Mouse (Mus musculus) c-Kit-positive CD71-negative TER-119-negative erythroid progenitor cells, embryonic 14.5 days (primary cell): Measurements from ENCODE around the gene Ehd4.

Source experiments
- DNase-seq: peaks from one replicate; pipeline ENCODE4 v3.0.0-alpha.2; 2013; ENCODE audit warnings: low read depth

Gene Ehd4

DNA sequence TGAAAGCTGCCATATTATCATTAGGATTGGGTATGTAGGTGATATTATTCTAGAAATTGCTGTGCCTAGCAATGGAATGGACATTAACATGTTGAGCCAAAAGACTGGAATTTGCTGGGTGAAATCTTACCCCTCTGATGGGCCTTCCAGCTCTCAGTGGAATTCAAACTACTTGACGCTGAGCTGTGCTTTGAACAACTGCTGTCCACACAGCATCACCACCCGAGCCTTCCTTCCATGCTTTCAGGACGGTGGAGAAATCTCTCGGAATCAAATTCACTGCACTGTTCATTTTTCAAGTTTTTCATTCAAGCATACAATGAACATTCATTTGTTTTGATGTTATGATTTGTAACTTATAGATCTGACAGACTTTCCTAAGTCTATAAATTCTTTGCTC is 10.0 kb downstream of the Ehd4 start:
- no peak for DNase-seq

DNA sequence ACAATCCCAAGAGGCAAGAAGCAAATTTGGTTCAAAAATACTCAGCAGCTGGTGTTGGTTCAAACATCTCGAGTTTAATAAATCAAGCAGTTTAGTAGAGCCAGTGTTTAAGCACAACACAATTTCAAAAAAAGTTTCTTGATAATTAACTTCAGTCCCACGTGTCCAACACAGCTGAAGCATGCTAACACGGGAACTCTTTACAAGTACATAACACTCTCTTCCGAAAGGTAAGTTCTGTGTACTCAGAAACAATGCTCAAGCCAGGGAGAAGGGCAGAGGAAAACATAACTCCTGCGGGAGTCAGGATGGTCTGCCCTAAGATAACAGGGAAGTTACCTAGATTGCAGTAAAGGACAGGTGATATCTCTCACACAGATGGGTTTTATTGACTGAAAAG is 12.1 kb downstream of the Ehd4 start:
- DNase-seq, result no peak

DNA sequence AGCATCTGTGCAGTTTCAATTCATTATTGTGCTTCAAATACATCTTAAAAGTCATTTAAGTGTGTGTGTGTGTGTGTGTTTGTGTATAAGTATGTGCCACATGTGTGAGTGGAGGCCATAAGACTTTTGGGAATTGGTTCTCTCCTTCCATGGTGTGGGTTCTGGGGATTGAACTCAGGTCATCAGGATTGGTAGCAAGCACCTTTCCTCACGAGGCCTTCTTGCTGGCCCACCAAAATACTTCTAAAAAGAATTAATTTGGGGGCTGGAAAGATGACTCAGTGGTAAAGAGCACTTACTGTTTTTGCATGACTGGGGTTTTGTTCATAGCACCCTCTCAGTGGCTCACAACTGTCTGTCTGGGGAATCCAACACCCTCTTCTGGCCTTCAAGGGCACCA is 12.7 kb downstream of the Ehd4 start:
- DNase-seq, result no peak

DNA sequence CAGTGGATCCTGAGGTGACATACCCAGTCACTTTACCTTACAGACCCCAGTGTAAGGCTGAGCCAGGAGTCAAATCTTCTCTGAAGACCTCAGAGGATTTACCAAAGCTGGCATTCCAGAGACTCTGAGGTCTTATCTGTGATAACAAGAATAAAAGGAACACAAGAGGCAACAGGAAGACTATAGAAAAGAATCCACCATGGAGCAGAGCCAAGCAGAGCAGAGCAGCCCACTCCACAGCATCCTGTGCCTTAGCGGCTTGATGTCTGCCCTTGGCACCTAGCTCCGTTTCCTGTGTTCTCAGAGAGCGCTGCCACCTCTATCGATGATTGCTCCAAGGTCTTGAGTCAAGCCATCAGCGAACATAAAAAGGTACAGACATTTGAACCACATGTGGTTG is 14.1 kb downstream of the Ehd4 start:
- no peak for DNase-seq

DNA sequence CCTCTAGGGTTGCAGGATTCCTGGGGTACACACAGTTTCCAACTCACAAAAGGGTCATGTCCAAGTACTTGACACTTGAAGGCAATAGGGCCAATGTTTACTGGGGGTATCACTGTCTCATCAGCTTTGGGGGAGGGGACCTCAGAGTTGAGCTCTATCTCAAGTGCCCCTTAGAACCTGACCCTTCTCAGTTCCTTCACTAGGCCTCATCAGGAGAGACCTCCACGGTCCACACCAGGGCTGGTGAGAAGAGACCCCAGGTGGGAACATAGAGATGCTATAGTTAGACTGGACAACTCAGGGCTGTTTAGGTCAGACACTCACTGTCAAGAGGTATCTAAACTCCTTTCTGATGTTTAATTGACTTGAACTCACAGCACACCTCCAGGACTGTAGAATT is 15.3 kb downstream of the Ehd4 start:
- DNase-seq, result no peak

DNA sequence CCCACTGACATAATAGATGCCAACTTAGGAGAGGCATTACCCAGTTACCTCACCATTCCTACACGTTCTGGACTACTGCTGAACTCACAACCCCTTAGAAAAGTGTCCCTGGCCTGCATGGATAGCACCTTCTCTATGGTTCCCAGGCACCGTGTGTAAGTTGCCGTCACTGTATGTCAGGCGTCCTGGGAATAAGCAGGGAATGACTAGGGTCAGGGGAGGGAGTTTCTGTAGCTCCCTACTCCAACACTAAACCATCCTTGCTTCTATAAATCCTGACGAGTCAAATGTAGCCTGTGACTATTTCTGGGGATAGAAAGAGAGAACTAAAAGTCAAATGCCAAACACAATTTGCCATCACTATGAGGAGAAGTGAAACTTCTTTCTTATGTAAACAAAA is 17.1 kb downstream of the Ehd4 start:
- DNase-seq, result no peak

DNA sequence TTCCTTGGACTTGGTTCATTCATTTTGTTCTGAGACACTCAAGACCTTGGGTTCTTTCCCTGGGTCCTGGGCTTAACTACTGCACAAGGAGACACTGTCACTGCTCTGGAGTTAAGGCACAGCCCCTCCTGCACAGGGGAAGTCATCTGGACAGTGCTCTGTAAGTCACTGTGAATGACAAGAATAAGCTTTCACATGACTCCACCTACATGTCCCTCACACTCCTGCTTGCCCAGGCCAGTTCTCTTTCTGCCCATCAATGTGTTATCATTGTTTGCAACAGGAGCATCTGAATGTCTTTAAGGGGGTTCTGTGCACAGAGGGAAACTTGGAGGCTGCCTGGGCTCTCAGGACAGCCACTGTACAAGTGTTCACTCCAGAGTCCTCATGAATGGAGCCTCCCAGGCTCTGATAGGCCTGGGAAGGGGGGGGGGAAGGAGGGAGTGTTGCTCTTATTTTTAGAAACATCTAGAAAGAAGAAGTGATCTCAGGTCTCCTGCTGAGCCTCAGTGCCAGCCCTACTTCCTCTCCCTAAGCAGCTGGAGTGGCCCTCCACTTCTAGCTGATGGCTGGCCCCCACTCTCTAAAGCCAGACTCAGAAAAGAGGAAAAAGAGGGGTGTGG is 19.8 kb downstream of the Ehd4 start:
- no peak for DNase-seq

DNA sequence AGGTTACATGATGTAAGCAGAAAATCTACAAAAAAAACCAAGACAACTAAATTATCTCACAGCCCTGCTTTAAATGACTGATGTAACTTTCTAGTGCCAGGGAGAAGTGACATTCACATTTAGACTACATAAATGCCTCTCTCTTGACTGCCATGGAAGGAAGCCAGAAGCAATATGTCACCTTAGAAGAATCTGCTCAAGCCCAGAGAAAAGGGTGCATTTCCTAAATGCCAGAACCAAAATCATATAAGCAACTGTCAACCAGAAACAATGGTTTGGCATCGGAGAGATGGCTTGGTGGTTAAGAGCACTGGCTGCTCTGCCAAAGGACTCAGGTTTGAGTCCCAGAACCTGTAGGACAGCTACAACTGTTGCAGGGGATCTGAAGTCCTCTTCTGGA is 22.5 kb downstream of the Ehd4 start:
- no peak for DNase-seq

DNA sequence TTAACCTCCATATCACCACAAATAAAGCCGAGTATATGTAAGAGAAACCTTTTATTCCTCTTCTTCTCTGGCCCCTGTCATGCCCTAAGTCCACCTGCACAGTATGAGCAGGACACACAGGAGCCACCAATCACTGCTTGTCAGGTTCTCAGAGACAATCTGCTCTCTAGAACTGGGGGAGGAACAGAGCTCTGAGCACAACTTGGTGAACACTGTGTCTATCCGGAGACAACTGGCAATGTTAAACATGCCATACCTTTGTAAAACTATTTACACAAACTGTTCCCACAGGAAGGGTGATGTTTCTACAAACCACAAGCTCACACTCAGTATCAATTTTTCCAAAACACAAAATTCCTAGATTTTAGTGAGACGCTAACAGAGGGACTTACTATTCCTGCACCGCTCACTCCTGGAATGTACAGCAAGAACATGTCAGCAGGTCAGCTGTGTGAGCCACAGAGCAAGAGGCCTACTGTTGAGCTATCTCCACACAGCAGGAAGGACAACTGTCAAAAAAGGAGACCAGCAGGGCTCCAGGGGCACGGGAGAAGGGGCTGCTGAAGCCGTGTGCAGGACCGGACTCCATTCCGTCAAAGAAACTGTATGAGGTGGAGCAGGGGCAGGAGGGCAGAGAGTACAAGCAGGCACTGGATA is 25.0 kb downstream of the Ehd4 start:
- no peak for DNase-seq

DNA sequence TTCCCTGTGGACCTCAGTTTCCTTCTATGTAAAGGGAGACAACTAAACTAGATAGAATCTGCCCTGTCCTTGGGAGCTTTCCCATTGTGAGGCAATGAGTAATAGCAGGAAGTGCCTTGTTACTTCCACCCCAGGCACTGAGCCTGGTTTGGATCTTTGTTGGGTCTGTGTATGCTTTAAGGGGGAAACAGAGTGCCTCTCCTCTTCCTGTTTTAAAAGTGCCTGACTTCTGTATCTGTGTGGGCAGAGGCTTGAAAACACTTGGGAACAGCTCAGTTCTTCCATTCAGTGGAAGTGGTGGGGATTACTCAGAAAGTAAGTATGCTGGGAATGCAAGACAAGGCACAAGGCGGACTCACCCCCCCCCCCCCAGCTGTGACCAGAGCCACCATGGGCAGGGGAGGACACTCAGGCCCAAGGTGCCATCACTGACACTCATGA is 25.8 kb downstream of the Ehd4 start:
- no peak for DNase-seq

DNA sequence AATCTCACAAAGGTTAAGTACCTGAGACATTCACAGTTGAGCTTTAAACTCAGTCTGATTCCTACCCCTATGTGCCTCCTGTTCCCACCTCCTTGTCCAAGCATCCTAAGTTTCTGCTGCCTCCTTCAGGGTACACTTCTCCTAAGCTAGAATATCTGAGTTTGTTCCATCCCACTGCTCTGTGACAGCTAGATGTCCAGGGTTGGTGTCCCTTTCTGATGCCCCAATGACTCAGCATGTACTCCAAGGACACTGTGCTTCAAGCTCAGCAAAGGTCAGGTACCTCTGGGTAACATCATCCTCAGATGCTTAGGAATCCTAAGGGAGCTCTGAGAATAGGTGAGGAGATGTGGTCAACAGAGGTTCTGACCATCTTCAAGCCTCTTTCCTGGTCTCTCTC is 26.4 kb downstream of the Ehd4 start:
- no peak for DNase-seq

DNA sequence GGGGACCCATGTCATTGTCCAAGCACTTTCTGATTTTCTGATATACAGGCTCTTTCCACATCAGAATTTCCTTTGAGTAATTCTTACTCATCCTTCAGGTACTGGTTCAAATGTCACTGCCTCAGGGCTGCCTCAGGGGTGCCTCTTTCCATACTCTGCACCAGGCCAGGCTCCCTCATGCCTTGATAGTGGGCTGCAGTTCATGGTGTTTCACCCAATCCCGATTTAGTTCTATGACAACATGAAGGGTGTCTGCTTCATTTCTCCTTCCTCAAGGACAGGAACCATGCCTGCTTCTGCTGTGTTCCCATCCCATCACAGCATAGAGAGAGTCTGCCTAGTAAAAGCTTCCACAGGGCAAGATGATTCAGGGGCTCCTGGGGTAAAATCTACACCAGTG is 27.5 kb downstream of the Ehd4 start:
- no peak for DNase-seq

DNA sequence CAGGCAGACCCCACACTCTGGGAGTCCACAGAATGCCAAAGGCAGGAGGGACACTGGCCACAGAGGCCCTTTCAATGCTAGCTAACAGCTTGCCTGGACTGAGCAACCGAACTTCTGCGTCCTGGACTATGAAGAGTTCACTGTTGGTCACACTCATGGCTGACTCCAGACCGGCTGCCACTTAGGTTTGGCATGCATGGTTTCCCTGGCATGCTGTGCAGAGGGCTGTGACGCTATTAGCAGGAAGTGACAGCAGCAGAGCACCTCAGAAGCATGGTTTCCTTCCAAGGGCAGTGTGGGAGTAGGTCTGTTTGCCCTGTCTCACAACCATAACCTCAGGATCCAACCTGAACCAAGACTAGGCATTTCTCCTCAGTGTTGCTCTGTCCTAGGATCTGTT is 28.0 kb downstream of the Ehd4 start:
- no peak for DNase-seq

DNA sequence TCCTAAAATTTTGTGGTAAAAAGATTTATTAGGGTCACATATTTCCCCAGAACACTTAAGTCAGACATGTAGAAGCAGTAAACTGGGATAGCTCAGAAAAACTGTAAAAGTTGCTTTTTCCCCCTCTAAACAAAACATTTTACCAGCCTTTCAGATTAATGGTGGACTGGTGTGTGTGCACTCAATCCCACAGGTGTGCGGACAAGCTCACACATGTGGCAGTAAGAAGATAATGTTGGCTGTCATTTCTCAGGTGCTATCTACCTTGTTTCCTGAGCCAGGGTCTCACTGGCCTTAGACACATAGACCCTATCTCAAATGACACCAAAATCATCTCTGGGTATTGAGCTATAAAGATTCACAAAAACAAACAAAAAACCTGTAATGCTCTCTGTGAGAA is 28.9 kb downstream of the Ehd4 start:
- DNase-seq, result no peak

DNA sequence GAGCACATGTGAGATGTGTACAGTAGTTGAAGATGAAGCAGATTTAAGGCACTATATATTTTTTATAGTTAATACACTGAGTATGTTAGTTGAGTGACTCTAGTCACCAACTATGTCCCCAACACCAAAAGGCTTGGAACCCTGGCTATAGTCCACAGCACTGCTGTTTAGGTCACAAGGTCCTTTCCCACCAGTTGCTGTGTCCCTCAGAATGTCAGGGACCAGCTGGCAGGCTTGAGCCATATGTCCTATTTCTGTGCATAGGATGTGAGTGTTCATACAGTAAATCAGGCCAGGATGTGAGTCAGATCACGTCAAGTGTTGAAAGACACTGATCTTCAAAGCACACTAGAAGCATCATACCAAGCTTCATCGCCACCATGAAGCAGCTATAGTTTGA is 29.5 kb downstream of the Ehd4 start:
- no peak for DNase-seq

DNA sequence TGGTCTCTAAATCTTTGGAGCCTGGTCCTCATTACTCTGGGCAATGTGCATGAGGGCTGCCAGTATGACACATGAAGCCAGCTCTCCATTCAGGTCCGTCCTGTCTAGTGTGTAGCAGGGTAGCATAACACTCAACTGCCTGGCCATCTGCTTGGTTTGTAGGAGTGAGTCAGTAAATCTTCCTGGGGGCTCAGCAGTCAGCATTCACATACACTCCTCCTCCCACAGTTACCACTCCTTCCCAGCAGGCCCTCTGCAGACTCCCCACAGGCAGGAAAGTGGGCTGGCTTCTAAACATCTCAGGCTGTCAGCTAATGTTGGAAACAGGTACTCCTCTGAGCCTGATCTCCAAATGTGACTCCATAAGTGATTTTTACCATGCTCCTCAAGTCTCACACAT is 30.3 kb downstream of the Ehd4 start:
- no peak for DNase-seq

DNA sequence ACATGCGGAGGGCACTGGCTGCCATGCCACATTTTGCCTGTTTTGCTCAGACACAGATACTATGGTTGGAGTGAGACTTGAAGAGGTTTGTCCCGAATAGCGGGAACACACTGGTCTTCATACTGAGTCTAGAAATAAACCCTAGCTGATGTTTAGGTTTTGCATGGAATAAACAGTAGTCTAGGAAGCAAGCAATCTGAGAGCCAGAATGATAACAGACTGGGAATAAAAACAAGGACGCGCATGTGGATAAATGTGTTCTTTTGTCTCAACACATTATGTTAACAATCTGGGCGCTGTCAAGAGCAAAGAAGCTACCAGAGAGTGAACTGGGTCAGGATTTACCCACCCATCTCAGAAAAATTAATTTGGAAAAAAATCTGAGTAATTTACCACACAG is 31.4 kb downstream of the Ehd4 start:
- no peak for DNase-seq

DNA sequence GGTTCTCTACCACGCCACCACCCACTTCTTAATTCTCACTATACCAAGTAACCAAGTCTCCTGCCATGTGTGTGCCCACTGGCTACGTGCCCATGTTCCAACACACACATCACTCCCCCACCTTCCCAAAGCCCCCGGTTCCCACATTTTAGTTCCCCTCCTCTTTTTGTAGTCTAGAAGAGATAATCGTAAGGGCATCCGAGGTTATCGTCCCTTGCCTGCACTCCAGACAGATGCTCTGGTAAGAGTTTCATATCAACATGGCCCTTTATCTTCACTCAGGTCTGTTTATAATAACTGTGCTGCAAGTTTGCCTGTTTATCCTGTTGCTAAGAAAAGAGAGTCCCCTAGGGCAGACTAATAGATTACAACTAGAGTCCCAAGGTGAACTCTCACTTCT is 37.1 kb downstream of the Ehd4 start:
- DNase-seq, result no peak

DNA sequence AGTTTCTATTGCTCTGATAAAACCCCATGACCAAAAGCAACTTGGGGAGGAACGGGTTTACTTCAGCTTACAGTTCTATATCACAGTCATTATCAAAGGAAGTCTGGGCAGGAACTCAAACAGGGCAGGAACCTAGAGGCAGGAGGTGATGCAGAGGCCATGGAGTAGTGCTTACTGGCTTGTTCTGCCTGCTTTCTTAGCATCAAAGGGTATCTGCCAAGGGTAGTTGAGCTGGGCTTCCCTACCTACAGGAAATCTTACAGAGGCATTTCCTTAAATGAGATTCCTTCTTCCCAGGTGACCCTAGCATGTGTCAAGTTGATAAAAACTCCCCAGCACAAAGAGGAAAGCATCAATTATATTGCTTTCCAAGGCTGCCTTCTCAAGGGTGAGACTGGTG is 38.0 kb downstream of the Ehd4 start:
- DNase-seq, result no peak

DNA sequence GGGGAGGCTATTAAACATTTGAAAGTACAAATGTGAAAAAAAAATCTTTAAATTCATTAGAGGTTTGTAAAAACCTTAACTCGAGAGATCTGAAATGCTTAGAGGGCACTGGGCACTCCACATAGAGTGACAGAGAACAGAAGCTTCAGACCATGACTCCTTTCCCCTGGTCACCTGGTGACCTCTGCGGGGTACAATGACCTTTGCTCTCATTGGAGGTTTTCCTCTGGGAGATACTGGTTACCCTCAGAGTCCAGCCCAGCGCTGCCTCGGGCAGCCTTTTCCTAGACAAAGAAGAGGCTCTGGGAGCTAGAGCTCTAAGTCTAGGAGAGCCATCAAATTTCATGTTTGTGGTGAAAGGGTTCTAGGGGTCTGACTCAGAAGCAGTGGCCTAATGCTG is 39.4 kb downstream of the Ehd4 start:
- no peak for DNase-seq

DNA sequence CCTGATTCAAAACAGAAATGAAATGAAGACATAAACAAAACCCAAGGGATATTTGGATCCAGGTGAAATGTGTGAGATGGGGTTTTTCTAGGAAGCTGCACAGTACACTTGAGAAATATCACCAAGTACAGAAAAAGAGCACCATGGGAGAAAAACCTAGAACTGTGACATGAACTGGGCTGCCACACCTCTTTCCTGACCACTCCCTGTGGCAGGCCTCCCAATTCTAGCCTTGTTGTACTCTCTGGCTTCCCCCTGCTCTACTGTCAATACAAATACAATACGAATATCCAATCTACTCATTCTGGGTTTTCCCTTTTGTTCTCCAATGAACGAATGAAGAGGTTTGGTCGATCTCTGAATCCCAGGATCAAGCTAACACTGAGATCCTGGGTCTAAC is 40.4 kb downstream of the Ehd4 start:
- no peak for DNase-seq

DNA sequence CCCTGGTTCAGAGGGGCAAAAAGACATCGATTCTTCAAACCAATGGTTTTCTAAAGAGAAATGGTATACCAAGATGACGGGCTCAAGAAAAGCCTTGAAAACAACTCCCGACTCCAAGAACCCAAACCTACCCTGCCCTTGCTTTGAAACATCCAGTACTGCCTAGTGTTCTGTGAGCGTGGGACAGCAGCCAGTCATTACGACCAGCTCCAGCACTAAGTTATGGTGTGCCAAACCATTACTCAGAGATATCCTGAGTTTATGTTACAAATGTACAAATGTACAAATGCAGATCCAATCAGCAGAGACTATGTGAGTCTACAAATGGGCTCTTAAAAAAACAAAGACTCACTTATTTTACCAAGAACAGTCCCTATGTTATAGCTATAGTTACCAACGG is 40.9 kb downstream of the Ehd4 start:
- no peak for DNase-seq

DNA sequence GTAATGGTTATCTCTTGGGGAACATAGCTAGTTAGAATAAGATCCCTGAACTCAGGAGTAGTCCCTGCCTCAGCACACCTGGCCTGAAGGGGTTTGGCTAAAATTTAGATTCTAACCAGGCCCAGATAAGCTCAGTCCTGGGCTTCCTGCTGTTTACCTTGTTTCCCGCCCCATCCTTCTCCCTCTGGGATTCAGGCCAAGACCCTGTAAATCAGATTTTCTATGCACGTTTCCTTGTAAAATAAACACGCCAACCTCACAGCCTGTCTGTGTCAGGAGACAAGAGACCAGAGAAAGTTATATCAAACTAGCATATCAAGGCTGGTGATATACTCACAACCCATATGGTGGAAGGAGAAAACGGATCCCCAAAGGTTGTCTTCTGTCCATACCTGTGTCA is 42.8 kb downstream of the Ehd4 start:
- DNase-seq, result no peak

DNA sequence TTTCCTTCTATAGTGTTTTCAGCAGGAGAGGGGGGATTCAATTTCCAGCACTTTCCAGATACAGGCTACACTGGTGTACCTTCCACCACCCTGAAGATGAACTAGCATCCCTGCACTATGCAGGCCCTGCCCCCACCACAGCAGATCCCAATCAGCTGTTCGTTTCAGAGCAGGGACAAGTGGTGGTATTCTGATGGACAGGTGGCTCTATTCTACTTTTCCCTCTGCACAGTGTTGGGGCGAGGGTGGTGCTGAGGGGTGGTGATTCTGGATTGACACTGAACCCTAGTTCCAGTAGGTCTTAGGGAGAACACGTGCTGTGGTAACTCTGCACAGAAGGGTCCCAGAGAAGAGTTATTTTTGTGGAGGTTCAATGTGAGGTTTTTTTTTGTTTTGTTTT is 43.2 kb downstream of the Ehd4 start:
- no peak for DNase-seq
